Mouse (Mus musculus) heart, embryonic 11.5 days (tissue): ENCODE results near the gene Sgpl1. TPM values are rescaled to one million over a fixed set of nuclear protein-coding genes. Genes with fewer than 3 reads are reported as not detected.

Experiments used
- ATAC-seq: fragments of 200-750 bp; cut with Nextera tagmentation; replicated peaks from 2 replicates; pipeline ENCODE4 v1.8.0; 2017; ENCODE audit warnings: moderate library complexity; ENCODE audit not compliant: insufficient number of reproducible peaks, low FRiP score, low TSS enrichment
- H3K27ac ChIP-seq: fragments of 300-500 bp; sonication (generic); 2 replicates; pipeline ENCODE4 v1.5.1; 2014; ENCODE audit warnings: mild to moderate bottlenecking, low read depth, low read length
- H3K27me3 ChIP-seq: fragments of 300-500 bp; sonication (generic); 2 replicates; pipeline ENCODE4 v1.6.1; 2014; ENCODE audit warnings: mild to moderate bottlenecking, low read length, mixed read lengths; ENCODE audit not compliant: control insufficient read depth, insufficient read depth
- H3K36me3 ChIP-seq: fragments of 300-500 bp; sonication (generic); 2 replicates; pipeline ENCODE4 v1.6.1; 2014; ENCODE audit warnings: mild to moderate bottlenecking, low read length, moderate library complexity, mixed read lengths; ENCODE audit not compliant: control insufficient read depth, insufficient read depth
- H3K4me1 ChIP-seq: fragments of 300-500 bp; sonication (generic); 2 replicates; pipeline ENCODE4 v1.6.1; 2014; ENCODE audit warnings: low read length; ENCODE audit not compliant: control insufficient read depth, insufficient read depth
- H3K4me2 ChIP-seq: fragments of 300-500 bp; sonication (generic); 2 replicates; pipeline ENCODE4 v1.6.1; 2014; ENCODE audit warnings: mild to moderate bottlenecking, moderate library complexity
- H3K4me3 ChIP-seq: fragments of 300-500 bp; sonication (generic); 2 replicates; pipeline ENCODE4 v1.5.1; 2014; ENCODE audit warnings: low read depth, low read length
- H3K9ac ChIP-seq: fragments of 300-500 bp; sonication (generic); 2 replicates; pipeline ENCODE4 v1.6.1; 2014; ENCODE audit warnings: mild to moderate bottlenecking, low read depth, low read length, moderate library complexity
- H3K9me3 ChIP-seq: fragments of 300-500 bp; sonication (generic); replicated peaks from 2 replicates; pipeline ENCODE4 v1.6.1; 2016; ENCODE audit warnings: low read length; ENCODE audit not compliant: control insufficient read depth
- WGBS: fragments of 180-500 bp; shearing (Covaris S2); extraction: QIAGEN DNeasy Blood & Tissue Kit; methylation state at CpG from one replicate; pipeline ENCODE4 v1.1.7; 2014; ENCODE audit not compliant: insufficient replicate concordance; 5-methylcytosine and 5-hydroxymethylcytosine counted together
- polyA plus RNA-seq: library from polyadenylated mRNA; unstranded; fragments of >200 nt; fragmentation: Nextera tagmentation; extraction: Ambion mirVana; gene quantifications from 2 replicates; pipeline ENCODE4 v1.2.1, GENCODE M21; 2014

Gene Sgpl1
- polyA plus RNA-seq, 1 experiment from 2014 or later: 32.6 TPM

DNA sequence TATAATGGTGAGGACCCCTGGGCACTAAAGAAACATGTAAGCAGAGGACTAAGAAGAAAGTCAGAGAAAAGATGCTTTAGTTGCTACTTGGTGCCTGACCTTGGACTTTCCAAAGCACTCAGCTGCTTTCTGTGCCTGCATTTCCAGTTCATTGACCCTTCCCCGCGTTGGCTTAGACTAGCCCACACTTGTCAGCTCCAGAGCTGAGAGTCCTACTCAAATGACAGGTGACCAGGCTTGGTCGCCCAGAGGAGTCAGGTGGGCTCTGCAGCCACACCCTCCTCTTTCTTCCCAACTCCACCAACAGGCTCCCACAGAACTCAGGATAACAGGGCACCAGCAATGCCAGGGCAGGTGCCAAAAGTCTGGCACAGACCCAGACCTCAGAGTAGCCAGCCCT is 14.9 kb upstream of the Sgpl1 start:
- Histone ChIP-seq H3K27ac (no peak overlapping the region), H3K9me3 (no peaks in the 10 kb centered on the region), H3K27me3 (peaks cover 2% of the 10 kb centered on the region; the same call in 1 of the 2 replicates), H3K36me3 (no peaks in the 10 kb centered on the region), H3K4me1 (no peaks in the 10 kb centered on the region), H3K4me3 (no peak overlapping the region), H3K9ac (no peak overlapping the region), H3K4me2 (no peak overlapping the region)
- WGBS: 72% methylated on average over 3 of the region's 3 CpGs
- ATAC-seq: no peak

DNA sequence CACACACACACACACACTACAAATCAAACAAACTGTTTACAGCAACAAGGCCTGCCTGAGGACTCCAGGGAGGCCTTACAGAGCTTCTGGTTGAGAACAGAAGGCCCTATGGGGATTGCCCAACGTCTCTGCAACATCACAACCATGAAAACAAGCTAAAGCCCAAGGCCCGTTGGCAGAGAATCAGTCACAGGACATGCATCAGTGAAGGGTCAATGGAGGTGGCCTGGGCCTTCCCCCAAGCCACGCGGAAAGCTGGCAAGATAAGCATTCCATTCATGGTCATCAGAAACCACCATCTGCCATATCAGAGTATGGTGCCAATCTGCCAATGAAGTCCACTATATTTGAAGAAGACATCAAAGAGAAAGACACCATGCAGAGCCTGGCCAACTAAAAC is 13.2 kb upstream of the Sgpl1 start:
- Histone ChIP-seq H3K36me3 (no peaks in the 10 kb centered on the region), H3K9ac (no peak overlapping the region), H3K9me3 (no peaks in the 10 kb centered on the region), H3K27me3 (no peaks in the 10 kb centered on the region), H3K4me2 (no peak overlapping the region), H3K4me1 (no peaks in the 10 kb centered on the region), H3K4me3 (no peak overlapping the region), H3K27ac (no peak overlapping the region)
- WGBS: 82% methylated on average over 4 of the region's 4 CpGs
- ATAC-seq: no peak

DNA sequence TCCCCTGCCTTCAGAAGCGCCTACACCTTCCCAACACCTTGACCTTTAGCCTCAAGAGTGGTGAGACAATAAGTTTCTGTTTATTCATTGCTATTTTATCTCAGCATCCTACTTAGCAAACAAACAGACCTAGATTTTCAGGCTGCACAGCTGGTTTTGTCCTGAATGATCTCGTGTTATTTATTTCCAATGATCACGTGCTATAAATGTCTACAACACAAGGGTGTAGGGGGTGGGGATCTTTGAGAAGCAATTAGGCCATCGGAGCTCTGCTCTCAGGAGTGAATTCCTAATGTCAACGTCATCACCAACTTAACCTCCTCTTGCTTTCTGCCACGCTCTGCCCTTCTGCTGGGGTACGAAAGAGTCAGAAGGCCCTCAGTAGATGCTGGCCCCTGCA is 12.6 kb upstream of the Sgpl1 start:
- no peak overlapping the region for H3K4me2 ChIP-seq
- no peaks in the 10 kb centered on the region for H3K4me1 ChIP-seq
- H3K27me3 ChIP-seq: no peaks in the 10 kb centered on the region
- H3K9ac ChIP-seq: no peak overlapping the region
- no peaks in the 10 kb centered on the region for H3K9me3 ChIP-seq
- WGBS: 66% methylated on average over 7 of the region's 7 CpGs
- no peak overlapping the region for H3K27ac ChIP-seq
- no peak for ATAC-seq
- no peaks in the 10 kb centered on the region for H3K36me3 ChIP-seq
- H3K4me3 ChIP-seq: no peak overlapping the region

DNA sequence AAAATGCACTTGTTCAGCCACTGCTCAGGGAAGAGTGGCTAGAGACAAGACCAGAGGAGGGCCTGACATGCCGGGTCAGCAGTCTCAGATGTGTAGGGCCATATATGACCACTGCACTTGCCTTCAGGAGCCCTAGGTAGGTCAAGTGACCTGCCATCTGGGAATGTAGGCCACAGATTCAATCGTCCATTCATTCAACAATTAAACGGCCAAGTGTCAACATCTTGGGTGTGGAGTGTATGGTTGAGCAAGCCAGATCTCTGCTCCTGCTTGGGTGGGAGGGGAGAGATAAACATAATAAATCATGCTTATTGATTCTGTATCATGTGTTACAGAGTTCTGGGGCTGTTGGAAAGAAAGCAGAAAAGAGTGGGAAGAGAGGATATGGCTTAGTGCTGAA is 11.1 kb upstream of the Sgpl1 start:
- H3K36me3 ChIP-seq: no peaks in the 10 kb centered on the region
- H3K4me1 ChIP-seq: no peaks in the 10 kb centered on the region; the same call in 1 of the 2 replicates
- H3K27ac ChIP-seq: no peak overlapping the region
- WGBS: 73% methylated on average over 3 of the region's 3 CpGs
- H3K4me3 ChIP-seq: no peak overlapping the region
- H3K9ac ChIP-seq: no peak overlapping the region
- ATAC-seq: no peak
- no peaks in the 10 kb centered on the region for H3K27me3 ChIP-seq
- H3K4me2 ChIP-seq: no peak overlapping the region
- H3K9me3 ChIP-seq: no peaks in the 10 kb centered on the region

DNA sequence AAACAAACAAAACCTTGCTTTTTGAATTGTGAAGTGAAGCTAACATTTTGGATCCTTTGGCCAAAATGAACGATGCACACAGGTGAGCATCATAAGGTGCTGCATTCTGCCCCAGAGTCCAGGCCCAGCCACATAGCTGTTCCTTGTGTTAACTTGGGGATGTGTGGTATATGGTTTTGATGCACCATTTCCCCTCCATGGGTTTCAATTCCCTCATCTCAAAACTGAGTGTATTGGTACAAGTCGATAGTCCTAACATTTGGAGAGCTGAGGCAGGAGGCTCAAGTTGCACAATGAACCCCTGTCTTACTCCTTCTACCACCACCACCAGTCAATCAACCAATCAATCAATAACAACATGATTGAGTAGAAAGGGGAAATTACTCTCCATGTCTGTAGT is 8.9 kb upstream of the Sgpl1 start:
- Histone ChIP-seq H3K9me3 (no peaks in the 10 kb centered on the region), H3K27me3 (no peaks in the 10 kb centered on the region), H3K4me3 (no peak overlapping the region), H3K4me2 (no peak overlapping the region), H3K27ac (no peak overlapping the region), H3K4me1 (peaks cover 3% of the 10 kb centered on the region; the same call in 1 of the 2 replicates), H3K36me3 (no peaks in the 10 kb centered on the region), H3K9ac (no peak overlapping the region)
- no peak for ATAC-seq
- WGBS: 84% methylated on average over 2 of the region's 2 CpGs

DNA sequence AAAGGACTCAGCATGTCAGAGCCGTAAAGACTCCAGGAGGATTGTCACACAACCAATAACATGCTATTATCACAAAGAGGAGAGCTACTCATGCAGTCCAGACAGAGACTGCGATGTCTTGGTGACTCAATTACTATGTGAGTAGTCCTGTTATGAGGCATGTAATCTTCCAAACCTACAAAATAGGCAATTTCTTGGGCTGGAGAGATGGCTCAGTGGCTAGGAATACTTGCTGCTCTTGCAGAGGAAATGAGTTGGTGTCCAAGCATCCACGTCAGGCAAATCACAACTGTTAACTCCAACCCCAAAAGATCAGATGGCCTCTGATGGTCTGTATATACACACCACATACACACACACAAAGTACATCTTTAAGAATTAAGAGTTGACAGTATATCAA is 8.1 kb upstream of the Sgpl1 start:
- ATAC-seq: no peak
- Histone ChIP-seq H3K4me3 (no peak overlapping the region), H3K9me3 (no peaks in the 10 kb centered on the region), H3K27me3 (no peaks in the 10 kb centered on the region), H3K36me3 (no peaks in the 10 kb centered on the region), H3K4me1 (peaks cover 3% of the 10 kb centered on the region; the same call in 1 of the 2 replicates), H3K4me2 (no peak overlapping the region), H3K9ac (no peak overlapping the region), H3K27ac (no peak overlapping the region)
- 71% methylated on average over 3 of the region's 3 CpGs for WGBS

DNA sequence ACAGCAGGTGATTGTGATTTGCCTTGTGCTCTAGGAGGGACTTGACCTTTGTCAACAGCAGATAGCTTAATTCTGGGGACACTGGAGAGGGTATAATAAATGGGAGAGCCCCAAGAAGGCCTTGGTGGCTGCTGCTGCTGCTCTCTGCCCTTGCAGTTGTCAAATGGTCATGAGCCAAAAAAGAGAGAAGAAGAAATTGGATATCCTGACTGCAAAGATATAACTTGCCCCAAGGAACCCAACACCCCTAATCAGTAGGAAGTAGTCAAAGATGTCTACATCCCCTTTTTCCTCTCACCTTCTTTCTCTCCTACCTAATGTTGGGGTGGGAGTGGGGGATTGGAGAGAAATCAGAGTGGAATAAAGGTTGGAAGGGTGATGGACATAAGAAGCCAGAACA is 4.6 kb upstream of the Sgpl1 start:
- ATAC-seq: no peak
- Histone ChIP-seq H3K27me3 (no peaks in the 10 kb centered on the region), H3K36me3 (no peaks in the 10 kb centered on the region), H3K4me1 (peaks cover 3% of the 10 kb centered on the region; the same call in 1 of the 2 replicates), H3K9me3 (no peaks in the 10 kb centered on the region), H3K27ac (no peak overlapping the region), H3K9ac (no peak overlapping the region), H3K4me2 (no peak overlapping the region), H3K4me3 (no peak overlapping the region)

DNA sequence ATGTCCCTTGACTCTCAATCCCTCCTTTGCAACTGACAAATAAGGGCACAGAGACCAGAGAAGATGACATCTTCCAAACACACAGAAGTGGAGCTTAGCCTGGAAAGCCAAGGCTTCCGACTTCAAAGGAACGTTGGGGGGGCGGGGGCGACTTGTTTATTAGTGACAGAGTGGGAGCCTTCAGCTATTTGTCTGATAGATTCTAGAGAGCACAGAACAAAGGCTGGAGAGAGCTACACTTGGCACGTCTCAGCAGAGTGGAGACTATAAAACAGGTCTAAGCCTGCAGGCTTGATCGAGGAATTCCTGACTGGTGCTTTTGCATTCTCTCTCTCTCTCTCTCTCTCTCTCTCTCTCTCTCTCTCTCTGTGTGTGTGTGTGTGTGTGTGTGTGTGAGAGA is 3.1 kb upstream of the Sgpl1 start:
- no peak for ATAC-seq
- Histone ChIP-seq H3K9me3 (no peaks in the 10 kb centered on the region), H3K27me3 (no peaks in the 10 kb centered on the region), H3K4me3 (no peak overlapping the region), H3K4me1 (peaks cover 5% of the 10 kb centered on the region), H3K9ac (no peak overlapping the region), H3K4me2 (no peak overlapping the region), H3K36me3 (no peaks in the 10 kb centered on the region), H3K27ac (no peak overlapping the region)
- 36% methylated on average over 6 of the region's 6 CpGs for WGBS

DNA sequence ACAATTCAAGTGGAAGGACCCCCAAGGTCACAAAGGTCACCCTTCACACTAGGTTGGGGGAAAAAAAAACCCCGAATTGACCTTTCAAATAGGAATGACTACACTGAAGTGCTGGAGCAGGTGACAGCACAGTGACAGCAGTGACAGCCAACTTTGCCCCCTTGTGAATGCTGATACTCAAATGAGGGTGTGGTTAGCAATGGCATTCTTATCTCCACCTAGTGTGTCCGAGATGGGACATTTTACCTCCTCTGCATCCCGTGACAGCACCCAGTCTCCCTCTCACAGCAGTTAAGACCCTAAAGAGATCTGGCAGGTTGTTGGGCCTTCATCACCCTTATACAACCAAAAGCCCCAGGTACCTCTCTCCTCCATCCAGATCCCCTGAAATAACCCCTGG is 2.0 kb upstream of the Sgpl1 start:
- H3K9me3 ChIP-seq: no peaks in the 10 kb centered on the region
- H3K4me3 ChIP-seq: no peak overlapping the region
- H3K4me2 ChIP-seq: no peak overlapping the region
- H3K9ac ChIP-seq: no peak overlapping the region
- H3K4me1 ChIP-seq: peaks cover 7% of the 10 kb centered on the region
- no peak overlapping the region for H3K27ac ChIP-seq
- no peaks in the 10 kb centered on the region for H3K27me3 ChIP-seq
- H3K36me3 ChIP-seq: no peaks in the 10 kb centered on the region
- no peak for ATAC-seq
- WGBS: 43% methylated on average over 3 of the region's 3 CpGs
